Mouse (Mus musculus): Measurements from ENCODE around the gene Ice1.

Ice1 gene

GRCm38 (mm10) chr13:70637662-70638291, 343 bp upstream of the Ice1 start:
- peak; percentile 97 for DNase-seq

GRCm38 (mm10) chr13:70636706-70637105, 728 bp downstream of the Ice1 start:
- no peak for DNase-seq

GRCm38 (mm10) chr13:70635591-70635990, 1.8 kb downstream of the Ice1 start:
- no peak for DNase-seq

- no peak for DNase-seq
Measured at GRCm38 (mm10) chr13:70626416-70626815, 11.0 kb downstream of the Ice1 start.

- no peak for DNase-seq
Measured at GRCm38 (mm10) chr13:70625665-70626064, 11.8 kb downstream of the Ice1 start.

- DNase-seq = no peak
Measured at GRCm38 (mm10) chr13:70624445-70624844, 13.0 kb downstream of the Ice1 start.

GRCm38 (mm10) chr13:70622461-70623057, 14.9 kb downstream of the Ice1 start:
- DNase-seq = no peak

- no peak for DNase-seq
Measured at GRCm38 (mm10) chr13:70621509-70621908, 15.9 kb downstream of the Ice1 start.

GRCm38 (mm10) chr13:70612837-70613236, 24.6 kb downstream of the Ice1 start:
- no peak for DNase-seq

GRCm38 (mm10) chr13:70610431-70611420, 26.7 kb downstream of the Ice1 start:
- DNase-seq = peak; percentile 82

GRCm38 (mm10) chr13:70609632-70610031, 27.8 kb downstream of the Ice1 start:
- DNase-seq = no peak

- DNase-seq = no peak
Measured at GRCm38 (mm10) chr13:70605366-70605765, 32.1 kb downstream of the Ice1 start.

GRCm38 (mm10) chr13:70604723-70605122, 32.7 kb downstream of the Ice1 start:
- DNase-seq = no peak

- no peak for DNase-seq
Measured at GRCm38 (mm10) chr13:70601566-70601965, 35.9 kb downstream of the Ice1 start.

GRCm38 (mm10) chr13:70599964-70600619, 37.3 kb downstream of the Ice1 start:
- DNase-seq = no peak

GRCm38 (mm10) chr13:70598941-70599340, 38.5 kb downstream of the Ice1 start:
- peak; percentile 45 for DNase-seq

- DNase-seq = no peak
Measured at GRCm38 (mm10) chr13:70596901-70597300, 40.5 kb downstream of the Ice1 start.

GRCm38 (mm10) chr13:70590248-70590762, 47.1 kb downstream of the Ice1 start:
- DNase-seq = peak; percentile 71

GRCm38 (mm10) chr13:70586969-70587368, 50.5 kb downstream of the Ice1 start:
- DNase-seq = peak; percentile 52

GRCm38 (mm10) chr13:70582517-70582916, 54.9 kb downstream of the Ice1 start:
- peak; percentile 26 for DNase-seq

- no peak for DNase-seq
Measured at GRCm38 (mm10) chr13:70581509-70581908, 55.9 kb downstream of the Ice1 start.

- DNase-seq = no peak
Measured at GRCm38 (mm10) chr13:70574216-70574615, 63.2 kb downstream of the Ice1 start.

GRCm38 (mm10) chr13:70567889-70568288, 69.5 kb downstream of the Ice1 start:
- DNase-seq = no peak

All from lung, postnatal 36 days (tissue).